Mouse (Mus musculus) cerebellum, adult 2 months (tissue): Measurements from ENCODE around the gene Spata5.

Experiments
- CTCF ChIP-seq: fragments of 200-500 bp; IDR thresholded peaks from 2 replicates; pipeline ENCODE4 v1.5.1; 2011; ENCODE audit warnings: low read depth, mild to moderate bottlenecking, control low read depth, low read length, moderate library complexity, borderline replicate concordance; ENCODE audit not compliant: insufficient read depth
- POLR2A ChIP-seq: fragments of 200-500 bp; IDR thresholded peaks from 2 replicates; pipeline ENCODE4 v1.6.1; 2011; ENCODE audit warnings: low read length, control low read depth, borderline replicate concordance; ENCODE audit not compliant: insufficient read depth

DNA sequence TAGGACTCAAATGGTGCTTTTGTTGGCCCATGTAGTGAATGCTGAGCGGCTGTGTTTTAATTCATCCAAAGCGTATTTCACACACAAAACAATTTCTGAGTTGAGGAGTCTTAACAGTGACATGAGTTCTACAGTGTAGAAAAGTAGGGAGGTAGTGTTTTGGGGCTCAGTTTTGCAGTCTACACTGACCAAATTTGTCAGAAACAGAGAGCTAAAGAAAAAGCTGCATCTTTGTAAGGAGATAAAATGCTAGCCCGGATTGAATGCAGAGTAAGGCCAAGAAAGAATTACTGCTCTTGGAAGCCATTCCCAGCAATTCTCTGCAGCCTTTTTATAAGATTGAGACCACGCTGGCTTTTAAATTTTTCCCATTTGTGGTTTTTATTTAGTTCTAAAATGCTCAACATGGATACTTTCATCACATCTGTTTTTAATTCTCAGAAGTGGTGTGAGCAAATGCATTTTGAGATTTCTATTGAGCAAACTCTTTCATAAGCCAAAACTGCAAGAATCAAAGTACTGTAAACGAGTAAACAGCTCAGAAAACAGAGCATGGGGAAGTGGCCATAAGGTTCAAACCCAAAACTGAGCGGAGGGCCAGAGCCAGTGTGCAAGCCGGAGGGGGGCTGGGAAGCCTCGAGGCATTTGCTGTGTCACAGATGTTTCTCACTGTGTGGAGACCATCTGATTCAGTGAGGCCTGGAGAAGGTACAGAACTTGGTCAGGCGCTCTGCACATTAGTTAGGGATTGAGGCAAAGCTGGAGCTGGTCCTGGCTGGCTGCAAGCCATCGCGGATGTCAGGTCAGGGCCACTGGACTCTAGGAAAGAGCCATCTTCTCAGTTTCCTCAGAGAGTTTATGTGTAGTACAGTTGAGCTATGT lies 17.7 kb upstream of the Spata5 start:
- TF ChIP-seq CTCF (no peak), POLR2A (no peak)
